Mouse (Mus musculus) CH12.LX (cell line): Measurements from ENCODE around the gene Sim1. TPM values are rescaled to one million over a fixed set of nuclear protein-coding genes. Genes with fewer than 3 reads are reported as not detected.

Experiments used
- DNase-seq: peaks from one replicate; pipeline ENCODE4 v3.0.0-alpha.2; 2013; ENCODE audit errors: extremely low read depth
- H3K27ac ChIP-seq: 2 replicates; pipeline ENCODE4 v1.5.1; 2012; ENCODE audit warnings: low read depth, mild to moderate bottlenecking, control low read depth, moderate library complexity; ENCODE audit not compliant: insufficient read depth
- H3K27me3 ChIP-seq: replicated peaks from 2 replicates; pipeline ENCODE3; 2012; ENCODE audit warnings: inconsistent platforms
- H3K36me3 ChIP-seq, 2 experiments: replicated peaks in 1 of 2; 2 replicates each; pipeline versions ENCODE3 to v1.6.1; 2012; ENCODE audit warnings: inconsistent platforms in 1 of 2, low read length in 1 of 2, mild to moderate bottlenecking in 1 of 2, mixed read lengths in 1 of 2, moderate library complexity in 1 of 2; ENCODE audit not compliant: control insufficient read depth in 1 of 2, insufficient read depth in 1 of 2
- H3K4me1 ChIP-seq, 2 experiments: 2 replicates each; pipeline ENCODE4 v1.6.1; 2012; ENCODE audit warnings: inconsistent platforms in 1 of 2, moderate library complexity in 1 of 2; ENCODE audit not compliant: insufficient read depth in 2 of 2, control insufficient read depth in 1 of 2
- H3K4me2 ChIP-seq: 2 replicates; pipeline ENCODE4 v1.6.1; 2012; ENCODE audit warnings: low read depth, mild to moderate bottlenecking, control low read depth; ENCODE audit not compliant: poor library complexity, insufficient read depth, severe bottlenecking
- H3K4me3 ChIP-seq, 3 experiments: fragments of 150-350 bp in 1 of 3; sonication (generic) in 1 of 3; replicated peaks in 1 of 3; 2 replicates each; pipeline versions ENCODE3 to v1.5.1; 2011 to 2012; ENCODE audit warnings: low read depth in 2 of 3, low read length in 2 of 3, mild to moderate bottlenecking in 2 of 3, moderate library complexity in 2 of 3, control low read depth in 1 of 3, improper control_type of control experiment in 1 of 3, inconsistent platforms in 1 of 3, mixed read lengths in 1 of 3; ENCODE audit not compliant: poor library complexity in 1 of 3
- H3K79me2 ChIP-seq: replicated peaks from 2 replicates; pipeline ENCODE4 v1.6.1; 2012; ENCODE audit warnings: mild to moderate bottlenecking, moderate library complexity; ENCODE audit not compliant: control insufficient read depth, poor library complexity, insufficient read depth, severe bottlenecking; ENCODE audit errors: extremely low read depth
- H3K9ac ChIP-seq: 2 replicates; pipeline ENCODE4 v1.6.1; 2012; ENCODE audit warnings: low read depth, mild to moderate bottlenecking, control low read depth, moderate library complexity; ENCODE audit not compliant: insufficient read depth
- H3K9me3 ChIP-seq: replicated peaks from 2 replicates; pipeline ENCODE3; 2012; ENCODE audit warnings: low read length, inconsistent platforms, mixed read lengths
- BHLHE40 ChIP-seq: IDR thresholded peaks from 2 replicates; pipeline ENCODE4 v1.6.1; 2011; ENCODE audit warnings: mild to moderate bottlenecking, low read depth, low read length, improper control_type of control experiment
- CHD2 ChIP-seq: IDR thresholded peaks from 2 replicates; pipeline ENCODE4 v1.6.1; 2011; ENCODE audit warnings: low read length, improper control_type of control experiment
- CTCF ChIP-seq, 2 experiments: IDR thresholded peaks in 1 of 2; conservative IDR thresholded peaks in 1 of 2; 2 replicates each; pipeline ENCODE4 v1.5.1; 2011 to 2012; ENCODE audit warnings: low read depth in 2 of 2, low read length in 2 of 2, improper control_type of control experiment in 1 of 2, inconsistent platforms in 1 of 2, mild to moderate bottlenecking in 1 of 2, moderate library complexity in 1 of 2
- E2F4 ChIP-seq: IDR thresholded peaks from 2 replicates; pipeline ENCODE4 v1.6.1; 2011; ENCODE audit warnings: low read depth, low read length, improper control_type of control experiment; ENCODE audit not compliant: insufficient replicate concordance
- ELF1 ChIP-seq: IDR thresholded peaks from 2 replicates; pipeline ENCODE4 v1.6.1; 2014; ENCODE audit warnings: low read depth, mild to moderate bottlenecking, inconsistent platforms, low read length, improper control_type of control experiment
- ETS1 ChIP-seq: conservative IDR thresholded peaks from 2 replicates; pipeline ENCODE4 v1.6.1; 2012; ENCODE audit warnings: low read depth, mild to moderate bottlenecking, inconsistent platforms, low read length, improper control_type of control experiment, moderate library complexity
- GABPA ChIP-seq: IDR thresholded peaks from 2 replicates; pipeline ENCODE4 v1.6.1; 2012; ENCODE audit warnings: low read depth, low read length, improper control_type of control experiment, inconsistent platforms; ENCODE audit not compliant: insufficient replicate concordance
- HCFC1 ChIP-seq: IDR thresholded peaks from 2 replicates; pipeline ENCODE4 v1.6.1; 2012; ENCODE audit warnings: low read depth, mild to moderate bottlenecking, inconsistent platforms, low read length, improper control_type of control experiment
- IRF4 ChIP-seq: IDR thresholded peaks from 2 replicates; pipeline ENCODE4 v1.6.1; 2014; ENCODE audit warnings: low read depth, mild to moderate bottlenecking, inconsistent platforms, low read length, improper control_type of control experiment
- JUN ChIP-seq: IDR thresholded peaks from 2 replicates; pipeline ENCODE4 v1.6.1; 2011; ENCODE audit warnings: low read depth, mild to moderate bottlenecking, low read length, improper control_type of control experiment, moderate library complexity; ENCODE audit not compliant: insufficient read depth
- JUND ChIP-seq: conservative IDR thresholded peaks from 2 replicates; pipeline ENCODE4 v1.6.1; 2011; ENCODE audit warnings: low read depth, low read length, improper control_type of control experiment
- KAT2A ChIP-seq: IDR thresholded peaks from 2 replicates; pipeline ENCODE4 v1.6.1; 2012; ENCODE audit warnings: low read length, improper control_type of control experiment, inconsistent platforms; ENCODE audit not compliant: insufficient replicate concordance
- MAFK ChIP-seq: IDR thresholded peaks from 2 replicates; pipeline ENCODE4 v1.6.1; 2011; ENCODE audit warnings: low read length, improper control_type of control experiment; ENCODE audit not compliant: insufficient replicate concordance
- MAX ChIP-seq: IDR thresholded peaks from 2 replicates; pipeline ENCODE4 v1.6.1; 2011; ENCODE audit warnings: low read length, improper control_type of control experiment
- MAZ ChIP-seq: IDR thresholded peaks from 2 replicates; pipeline ENCODE4 v1.6.1; 2012; ENCODE audit warnings: low read depth, mild to moderate bottlenecking, inconsistent platforms, low read length, improper control_type of control experiment, moderate library complexity
- MEF2A ChIP-seq: IDR thresholded peaks from 2 replicates; pipeline ENCODE4 v1.6.1; 2014; ENCODE audit warnings: low read depth, mild to moderate bottlenecking, inconsistent platforms, low read length, improper control_type of control experiment, borderline replicate concordance
- MYC ChIP-seq: IDR thresholded peaks from 2 replicates; pipeline ENCODE4 v1.6.1; 2011; ENCODE audit warnings: low read depth, mild to moderate bottlenecking, improper control_type of control experiment, low read length
- NRF1 ChIP-seq: IDR thresholded peaks from 2 replicates; pipeline ENCODE4 v1.6.1; 2014; ENCODE audit warnings: low read depth, mild to moderate bottlenecking, inconsistent platforms, low read length, improper control_type of control experiment, moderate library complexity
- PAX5 ChIP-seq: IDR thresholded peaks from 2 replicates; pipeline ENCODE4 v1.6.1; 2012; ENCODE audit warnings: low read length, inconsistent platforms, mixed read lengths
- POLR2AphosphoS2 ChIP-seq: IDR thresholded peaks from 2 replicates; pipeline ENCODE4 v1.6.1; 2011; ENCODE audit warnings: low read depth, low read length, improper control_type of control experiment
- RAD21 ChIP-seq: IDR thresholded peaks from 2 replicates; pipeline ENCODE4 v1.6.1; 2011; ENCODE audit warnings: low read depth, mild to moderate bottlenecking, low read length, improper control_type of control experiment, moderate library complexity
- SIN3A ChIP-seq: IDR thresholded peaks from 2 replicates; pipeline ENCODE4 v1.6.1; 2012; ENCODE audit warnings: low read length, improper control_type of control experiment, inconsistent platforms
- USF1 ChIP-seq: IDR thresholded peaks from 2 replicates; pipeline ENCODE4 v1.6.1; 2014; ENCODE audit warnings: low read depth, mild to moderate bottlenecking, inconsistent platforms, low read length, improper control_type of control experiment
- ZC3H11A ChIP-seq: IDR thresholded peaks from 2 replicates; pipeline ENCODE4 v1.6.1; 2012; ENCODE audit warnings: low read depth, mild to moderate bottlenecking, inconsistent platforms, low read length, improper control_type of control experiment
- ZKSCAN1 ChIP-seq: IDR thresholded peaks from 2 replicates; pipeline ENCODE4 v1.6.1; 2012; ENCODE audit warnings: low read depth, inconsistent platforms, low read length, improper control_type of control experiment, borderline replicate concordance
- ZNF384 ChIP-seq: IDR thresholded peaks from 2 replicates; pipeline ENCODE4 v1.6.1; 2012; ENCODE audit warnings: low read depth, low read length, improper control_type of control experiment, inconsistent platforms
- dilution Hi-C: fragments of 300-500 bp; cut with MboI; formaldehyde crosslinking; loops from 2 replicates; pipeline ENCODE4 v1.14.3; 2020; ENCODE audit warnings: low sequenced_read_pairs; ENCODE audit not compliant: extremely low pct_unique_long_range_greater_than_20kb, extremely low pct_ligation_motif_present
- in situ Hi-C: fragments of 300-500 bp; cut with MboI; formaldehyde crosslinking; loops from 3 replicates; pipeline ENCODE4 v1.14.3; 2019; ENCODE audit warnings: low sequenced_read_pairs, low pct_ligation_motif_present, low pct_unique_long_range_greater_than_20kb, mixed read lengths
- polyA plus RNA-seq: library from polyadenylated mRNA; unstranded; fragments of >175 nt; gene quantifications from 2 replicates; pipeline ENCODE4 v1.2.1, GENCODE M21; 2012; ENCODE audit warnings: low read depth; ENCODE audit not compliant: insufficient read length
- total RNA-seq, 2 experiments: library from RNA; depleted of rRNA; stranded (reverse); fragments of 300-350 nt in 1 of 2; fragments of >200 nt in 1 of 2; gene quantifications; 2 replicates each; pipeline ENCODE4 v1.2.3; 2012 to 2014

Gene Sim1
- total and polyA plus RNA-seq, 3 experiments, result 0.03 to 0.07 (median 0.04) TPM

GRCm38 (mm10) chr10:50929281-50929680 is 34.7 kb downstream of the Sim1 start:
- H3K4me2 ChIP-seq, result no peak overlapping the region
- no peak overlapping the region for H3K9ac ChIP-seq
- DNase-seq, result no peak
- dilution Hi-C loops (no loop called here), in situ Hi-C loops (no loop called here)
- H3K9me3 ChIP-seq, result no peaks in the 10 kb centered on the region
- no peak overlapping the region for H3K4me3 ChIP-seq
- no peaks in the 10 kb centered on the region for H3K27me3 ChIP-seq
- H3K27ac ChIP-seq, result no peak overlapping the region
- no peaks in the 10 kb centered on the region for H3K36me3 ChIP-seq
- no peak for TF ChIP-seq POLR2AphosphoS2
- TF ChIP-seq ELF1, result no peak
- no peak for TF ChIP-seq JUND
- no peak for TF ChIP-seq CHD2
- no peak for TF ChIP-seq GABPA
- no peak for TF ChIP-seq ZC3H11A
- TF ChIP-seq MEF2A, result no peak
- no peak for TF ChIP-seq ZKSCAN1
- no peak for TF ChIP-seq BHLHE40
- no peak for TF ChIP-seq ETS1
- no peak for TF ChIP-seq E2F4
- no peak for TF ChIP-seq PAX5
- no peak for TF ChIP-seq KAT2A
- no peak for TF ChIP-seq USF1
- TF ChIP-seq SIN3A, result no peak
- TF ChIP-seq CTCF (conservative IDR thresholded peaks at IDR 0.05 in 1 of 2, IDR thresholded peaks at IDR 0.05 in 1 of 2; ENCODE audit: low read depth in 2 of 2, low read length in 2 of 2), result no peak
- TF ChIP-seq NRF1, result no peak
- no peak for TF ChIP-seq IRF4
- TF ChIP-seq HCFC1, result no peak
- TF ChIP-seq, all 38 proteins: peak for 0
- Histone ChIP-seq H3K4me1 (no peaks in the 10 kb centered on the region), H3K79me2 (no peaks in the 10 kb centered on the region)

GRCm38 (mm10) chr10:50935673-50936072 is 41.1 kb downstream of the Sim1 start:
- in situ Hi-C loops, result no loop called here

More at GRCm38 (mm10) chr10:50935673-50936072, 41.1 kb downstream of the Sim1 start:
- Histone ChIP-seq H3K9ac (no peak overlapping the region), H3K36me3 (no peaks in the 10 kb centered on the region), H3K4me3 (no peak overlapping the region), H3K27me3 (no peaks in the 10 kb centered on the region), H3K9me3 (no peaks in the 10 kb centered on the region), H3K27ac (no peak overlapping the region), H3K4me2 (no peak overlapping the region), H3K79me2 (no peaks in the 10 kb centered on the region), H3K4me1 (no peaks in the 10 kb centered on the region)
- no peak for TF ChIP-seq CHD2
- TF ChIP-seq JUN, result no peak
- TF ChIP-seq MAX, result no peak
- TF ChIP-seq ZC3H11A, result no peak
- no peak for TF ChIP-seq BHLHE40
- no peak for TF ChIP-seq PAX5
- TF ChIP-seq RAD21, result no peak
- no peak for TF ChIP-seq HCFC1
- TF ChIP-seq MEF2A, result no peak
- no peak for TF ChIP-seq ZNF384
- TF ChIP-seq E2F4, result no peak
- no peak for TF ChIP-seq MAZ
- no peak for TF ChIP-seq MAFK
- no peak for TF ChIP-seq MYC
- no peak for TF ChIP-seq POLR2AphosphoS2
- DNase-seq, result no peak
- dilution Hi-C loops, result no loop called here
